ENCODE assay signal across 14 mouse cellular contexts in genomic region chr10:117987620-117988019, GRCm38 (mm10).
DNase-seq lines count a peak whose midpoint lies in the region; ATAC-seq and TF ChIP-seq lines count a peak whose summit lies in the region.
"Had no signal": no experiment of that assay in that cellular context is flagged by ENCODE, and none has a peak within 500 bp of the region (broad histone marks: within the 10 kb centered on the region; RNA-seq: fewer than 3 reads in every experiment).

No protein-coding gene starts in this region.

- H3K9ac ChIP-seq in heart, embryonic 14.5 days (ENCODE audit: low read length): no peak overlapping the region
- H3K9ac ChIP-seq in hindbrain, postnatal 0 days (replicated peaks; ENCODE audit: low read length): no peak overlapping the region
- H3K9ac ChIP-seq: embryonic facial prominence, embryonic 12.5 days; stomach, embryonic 15.5 days had no signal

- H3K4me1 ChIP-seq in heart, embryonic 14.5 days (ENCODE audit: control insufficient read depth in 2 of 2, insufficient read depth in 2 of 2, low read length in 2 of 2): peaks cover 13 to 25% of the 10 kb centered on the region in 2 experiments
- no peaks in the 10 kb centered on the region for H3K4me1 ChIP-seq in hindbrain, postnatal 0 days (ENCODE audit: insufficient read depth, low read length)
- no peaks in the 10 kb centered on the region for H3K4me1 ChIP-seq in midbrain, embryonic 10.5 days
- H3K4me1 ChIP-seq: embryonic facial prominence, embryonic 12.5 days; stomach, embryonic 15.5 days had no signal

- no peak for TF ChIP-seq CTCF in hindbrain, postnatal 0 days (IDR thresholded peaks at IDR 0.05; ENCODE audit: low read depth)

- no peak overlapping the region for H3K4me3 ChIP-seq in heart, embryonic 14.5 days (ENCODE audit: control insufficient read depth in 1 of 2, insufficient read depth in 1 of 2, low read depth in 1 of 2, low read length in 2 of 2)
- H3K4me3 ChIP-seq in hindbrain, postnatal 0 days (ENCODE audit: low read length): no peak overlapping the region
- H3K4me3 ChIP-seq in midbrain, embryonic 10.5 days: no peak overlapping the region
- H3K4me3 ChIP-seq: embryonic facial prominence, embryonic 12.5 days; stomach, embryonic 15.5 days had no signal

- ATAC-seq in heart, embryonic 14.5 days (ENCODE audit: insufficient number of reproducible peaks, insufficient read depth, low FRiP score, low read depth): peak; percentile 79
- ATAC-seq in hindbrain, postnatal 0 days: no peak
- ATAC-seq: forebrain, embryonic 14.5 days had no signal

- intact Hi-C loops in left cerebral cortex, postnatal 4 days (cut with DNase I): no loop called here

- WGBS in heart, embryonic 14.5 days: 24% methylated on average over 6 of the region's 6 CpGs
- WGBS in hindbrain, postnatal 0 days: 64% methylated on average over 6 of the region's 6 CpGs
- 81% methylated on average over 6 of the region's 6 CpGs for WGBS in midbrain, embryonic 10.5 days

- no peaks in the 10 kb centered on the region for H3K27me3 ChIP-seq in heart, embryonic 14.5 days (ENCODE audit: control insufficient read depth, insufficient read depth, low read length)
- no peaks in the 10 kb centered on the region for H3K27me3 ChIP-seq in hindbrain, postnatal 0 days (ENCODE audit: insufficient read depth, low read length)
- peaks cover 7% of the 10 kb centered on the region for H3K27me3 ChIP-seq in midbrain, embryonic 10.5 days (ENCODE audit: low read depth, poor library complexity, severe bottlenecking)
- H3K27me3 ChIP-seq: embryonic facial prominence, embryonic 12.5 days; megakaryocyte, embryonic 14.5 days; stomach, embryonic 15.5 days had no signal

- DNase-seq in left cerebral cortex, adult 18-20 months (ENCODE audit: low spot score in 2 of 2): peak; percentile 5 to 12
- no peak for DNase-seq in left cerebral cortex, postnatal 4 days
- peak; percentile 49 for DNase-seq in brain, adult 2 months (ENCODE audit: low read depth, low spot score)
- peak; percentile 62 for DNase-seq in lung, postnatal 14 days
- DNase-seq in hindbrain, postnatal 0 days (ENCODE audit: low spot score): no peak
- no peak for DNase-seq in ovary, adult 18-20 months (ENCODE audit: low spot score)
- DNase-seq in midbrain, embryonic 10.5 days (ENCODE audit: low spot score): no peak
- DNase-seq: cerebellum, adult 9-10 months; kidney, adult 18-20 months had no signal

- H3K27ac ChIP-seq in heart, embryonic 14.5 days (replicated peaks in 1 of 2; ENCODE audit: control insufficient read depth in 1 of 2, insufficient read depth in 1 of 2, low read depth in 2 of 2, low read length in 2 of 2): peak overlapping the region; percentile 87 to 88
- H3K27ac ChIP-seq in hindbrain, postnatal 0 days: no peak overlapping the region
- H3K27ac ChIP-seq in midbrain, embryonic 10.5 days (replicated peaks): no peak overlapping the region
- H3K27ac ChIP-seq: embryonic facial prominence, embryonic 12.5 days; stomach, embryonic 15.5 days had no signal

- no peaks in the 10 kb centered on the region for H3K9me3 ChIP-seq in heart, embryonic 14.5 days (ENCODE audit: control insufficient read depth, low read length)
- no peaks in the 10 kb centered on the region for H3K9me3 ChIP-seq in hindbrain, postnatal 0 days (ENCODE audit: low read length)
- H3K9me3 ChIP-seq in midbrain, embryonic 10.5 days (replicated peaks): no peaks in the 10 kb centered on the region; the same call in 1 of the 2 replicates
- H3K9me3 ChIP-seq: embryonic facial prominence, embryonic 12.5 days; stomach, embryonic 15.5 days had no signal

- H3K4me2 ChIP-seq in heart, embryonic 14.5 days (ENCODE audit: low read length): peak overlapping the region; percentile 22
- H3K4me2 ChIP-seq in hindbrain, postnatal 0 days (ENCODE audit: low read depth, low read length): no peak overlapping the region
- H3K4me2 ChIP-seq: embryonic facial prominence, embryonic 12.5 days; stomach, embryonic 15.5 days had no signal

- H3K36me3 ChIP-seq in heart, embryonic 14.5 days (ENCODE audit: control insufficient read depth, insufficient read depth, low read length): no peaks in the 10 kb centered on the region
- no peaks in the 10 kb centered on the region for H3K36me3 ChIP-seq in hindbrain, postnatal 0 days (ENCODE audit: insufficient read depth, low read length)
- H3K36me3 ChIP-seq in midbrain, embryonic 10.5 days: no peaks in the 10 kb centered on the region
- H3K36me3 ChIP-seq: embryonic facial prominence, embryonic 12.5 days; stomach, embryonic 15.5 days had no signal

Comparison
In these comparisons a context has a peak if more than half of its experiments do, and no peak if none do; other contexts are left out.
1. DNase-seq: peak in left cerebral cortex, adult 18-20 months (2 of 2), brain, adult 2 months (single experiment) and lung, postnatal 14 days (single experiment); none in left cerebral cortex, postnatal 4 days (single experiment), hindbrain, postnatal 0 days (single experiment), ovary, adult 18-20 months (single experiment) and midbrain, embryonic 10.5 days (single experiment).
2. H3K27ac ChIP-seq: peak in heart, embryonic 14.5 days (2 of 2); none in hindbrain, postnatal 0 days (single experiment) and midbrain, embryonic 10.5 days (single experiment).